Mouse (Mus musculus): ENCODE measurements around the gene Zfp248.
A peak's percentile ranks its signal among the peaks of the same experiment; 100 is the strongest.

Gene Zfp248

DNA sequence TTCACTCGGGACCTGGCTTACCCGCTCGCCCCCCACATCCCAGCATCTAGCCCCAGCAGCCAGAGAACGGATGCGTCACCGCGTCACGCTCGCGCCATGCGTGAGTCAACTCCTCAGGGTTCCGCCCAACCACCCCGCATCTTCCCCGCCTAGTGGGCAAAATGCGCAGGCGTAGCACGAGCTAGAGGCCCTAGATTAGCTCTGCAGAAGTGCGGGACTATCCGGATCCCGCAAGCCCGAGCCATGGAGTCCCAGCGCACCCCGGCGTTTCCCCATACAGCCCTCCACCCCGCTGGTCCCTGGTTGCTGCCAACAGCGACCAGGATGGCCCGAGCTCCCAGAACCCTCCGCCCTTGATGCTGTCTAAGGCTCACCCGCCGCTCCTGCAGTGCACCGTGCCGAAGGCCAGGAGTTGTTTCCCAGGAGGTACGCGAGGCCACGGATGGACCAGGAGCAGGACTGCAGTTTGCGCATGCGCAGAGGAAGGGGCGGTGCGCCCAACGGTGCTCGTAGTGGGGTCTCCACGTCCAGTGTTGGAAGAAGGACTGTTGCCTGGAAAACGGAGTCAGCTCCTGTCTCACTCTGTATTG is at the start of gene Zfp248:
TSS of gene Zfp248 (minus strand) at position 487 of the 590 bp plus-strand sequence.
- DNase-seq (ENCODE audit: low spot score in 2 of 2), result peak; percentile 73 to 78

GRCm38 (mm10) chr6:118499010-118499409 is 43.7 kb upstream of the Zfp248 start:
- no peak for DNase-seq (ENCODE audit: low spot score in 2 of 2)

- no peak for DNase-seq (ENCODE audit: low spot score in 2 of 2)
Measured at GRCm38 (mm10) chr6:118482125-118482524, 26.8 kb upstream of the Zfp248 start.

GRCm38 (mm10) chr6:118478957-118479708 is 23.8 kb upstream of the Zfp248 start, which contains the start of gene Zfp9:
Zfp9 (minus strand) TSS chr6:118479320.
- DNase-seq (ENCODE audit: low spot score in 2 of 2), result peak in 1 of 2 experiments; percentile 1

GRCm38 (mm10) chr6:118477875-118478785 is 22.8 kb upstream of the Zfp248 start:
- DNase-seq (ENCODE audit: low spot score in 2 of 2), result no peak

- DNase-seq (ENCODE audit: low spot score in 2 of 2), result no peak
Measured at GRCm38 (mm10) chr6:118462069-118462705, 6.9 kb upstream of the Zfp248 start.

- no peak for DNase-seq (ENCODE audit: low spot score in 2 of 2)
Measured at GRCm38 (mm10) chr6:118457726-118458125, 2.4 kb upstream of the Zfp248 start.

DNA sequence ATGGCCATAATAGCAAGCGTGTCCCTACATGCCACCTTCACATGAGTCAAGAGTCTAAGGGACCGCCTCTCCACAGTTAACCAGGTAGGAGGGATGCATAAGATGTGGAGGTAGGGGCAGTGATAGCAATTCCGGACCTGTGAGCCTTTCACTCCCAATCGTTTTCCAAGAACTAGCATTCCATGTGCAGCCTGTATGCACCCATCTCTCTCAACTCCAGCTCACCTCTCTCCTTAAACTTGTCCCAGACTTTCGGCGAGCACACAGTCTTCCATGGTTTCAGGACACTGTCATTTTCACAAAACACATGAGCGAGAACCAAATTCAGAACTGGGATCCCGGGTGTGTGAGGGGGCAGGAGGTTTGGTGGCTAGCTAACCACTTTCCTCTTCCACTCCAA is 876 bp downstream of the Zfp248 start:
- DNase-seq (ENCODE audit: low spot score in 2 of 2), result no peak

DNA sequence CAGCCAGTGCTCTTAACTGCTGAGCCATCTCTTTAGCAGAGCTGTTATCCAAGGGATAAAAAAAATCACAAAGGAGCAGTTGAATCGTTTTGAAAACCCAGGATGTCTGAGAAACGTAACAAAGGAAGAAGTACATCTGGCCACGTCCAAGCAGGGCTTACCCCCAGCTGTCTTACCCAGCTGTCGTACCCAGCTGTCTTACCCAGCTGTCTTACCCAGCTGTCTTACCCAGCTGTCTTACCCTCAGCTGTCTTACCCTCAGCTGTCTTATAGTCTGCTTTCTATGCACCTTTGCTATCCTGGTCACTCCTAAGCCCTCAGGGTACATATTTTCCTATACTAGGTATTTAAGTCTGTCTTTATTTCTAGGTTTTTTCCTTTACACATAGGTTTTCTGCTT is 23.8 kb downstream of the Zfp248 start:
- no peak for DNase-seq (ENCODE audit: low spot score in 2 of 2)

GRCm38 (mm10) chr6:118426666-118427065 is 28.7 kb downstream of the Zfp248 start:
- DNase-seq (ENCODE audit: low spot score in 2 of 2), result no peak

GRCm38 (mm10) chr6:118419050-118419920 is 36.0 kb downstream of the Zfp248 start, which contains the start of gene Bms1:
Bms1 (minus strand) TSS chr6:118419474.
- peak; percentile 92 to 93 for DNase-seq (ENCODE audit: low spot score in 2 of 2)

DNA sequence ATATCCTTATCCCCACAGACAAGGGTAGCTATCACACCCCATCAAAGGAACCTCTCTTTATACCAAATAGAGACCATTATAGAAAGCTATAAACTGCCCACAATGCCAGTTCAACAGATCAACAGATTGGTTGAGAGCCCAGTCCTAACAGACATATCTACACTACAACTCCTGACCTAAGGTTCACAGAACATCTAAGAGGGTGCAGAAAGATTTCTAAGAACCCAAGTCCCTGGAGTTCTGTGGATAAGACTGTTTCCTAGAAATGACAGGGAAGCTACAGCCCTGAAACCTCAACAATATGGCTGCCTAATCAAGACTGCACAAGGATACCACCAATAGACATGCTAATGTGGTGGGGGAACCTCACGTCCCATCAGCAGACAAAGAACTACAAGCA is 44.9 kb downstream of the Zfp248 start:
- DNase-seq (ENCODE audit: low spot score in 2 of 2), result no peak

GRCm38 (mm10) chr6:118408510-118408909 is 46.8 kb downstream of the Zfp248 start:
- DNase-seq (ENCODE audit: low spot score in 2 of 2), result no peak

DNA sequence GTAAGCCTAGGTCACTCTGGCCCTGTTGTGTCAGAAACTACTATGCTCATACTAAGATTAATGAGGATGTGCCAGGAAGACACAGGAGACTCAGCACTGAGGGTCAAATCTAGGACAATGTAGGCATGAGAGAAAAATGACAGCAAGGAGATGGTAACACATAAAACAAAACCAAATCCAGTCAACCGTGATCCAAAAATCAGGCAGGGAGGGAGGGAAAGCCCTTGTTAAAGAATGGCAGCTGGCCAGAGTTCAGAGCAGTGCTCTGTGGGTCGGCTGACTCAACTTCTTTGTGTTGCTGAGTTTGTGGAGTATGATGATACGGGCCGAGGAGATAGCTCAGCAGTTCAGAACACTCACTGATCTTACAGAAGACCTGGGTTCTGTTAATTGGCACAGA is 48.9 kb downstream of the Zfp248 start:
- DNase-seq (ENCODE audit: low spot score in 2 of 2), result no peak

DNA sequence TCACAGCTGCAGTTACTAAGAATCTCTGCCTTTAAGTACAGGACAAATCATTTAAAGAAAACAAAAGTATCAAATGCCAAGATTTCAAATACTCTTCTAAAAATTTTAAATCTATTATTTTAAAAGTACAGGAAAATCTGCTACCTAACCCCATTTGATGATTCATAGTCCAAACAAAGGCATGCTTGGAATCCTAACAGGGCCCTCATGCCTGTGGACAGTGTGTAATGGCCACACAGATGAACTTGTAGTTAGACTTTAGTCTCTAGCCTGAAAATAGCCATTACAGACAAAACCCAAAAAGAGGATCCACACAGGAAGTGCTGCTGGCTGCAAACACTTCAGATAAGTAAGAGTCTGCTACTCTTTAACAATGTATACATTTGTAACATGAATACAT is 64.6 kb downstream of the Zfp248 start:
- DNase-seq (ENCODE audit: low spot score in 2 of 2), result no peak

DNA sequence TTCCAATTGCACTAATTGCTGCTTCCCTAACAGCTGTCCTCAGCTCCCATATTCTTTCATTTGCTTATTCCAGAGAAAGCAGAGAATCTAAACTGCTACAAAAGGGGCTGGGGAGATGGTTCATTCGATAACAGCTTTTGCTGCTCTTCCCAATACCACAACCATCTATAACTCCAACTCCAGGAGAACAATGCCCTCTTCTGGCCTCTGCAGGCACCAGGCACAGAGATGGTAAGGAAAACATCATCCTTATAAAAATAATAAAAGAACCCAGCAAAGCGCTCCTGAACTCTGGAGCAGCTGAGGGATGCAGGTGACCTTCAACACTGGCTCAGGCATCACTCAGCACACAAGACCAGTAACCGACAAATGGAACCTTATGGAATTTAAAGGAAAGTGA is 69.4 kb downstream of the Zfp248 start:
- DNase-seq (ENCODE audit: low spot score in 2 of 2), result no peak

- DNase-seq (ENCODE audit: low spot score in 2 of 2), result no peak
Measured at GRCm38 (mm10) chr6:118381234-118381633, 74.1 kb downstream of the Zfp248 start.

DNA sequence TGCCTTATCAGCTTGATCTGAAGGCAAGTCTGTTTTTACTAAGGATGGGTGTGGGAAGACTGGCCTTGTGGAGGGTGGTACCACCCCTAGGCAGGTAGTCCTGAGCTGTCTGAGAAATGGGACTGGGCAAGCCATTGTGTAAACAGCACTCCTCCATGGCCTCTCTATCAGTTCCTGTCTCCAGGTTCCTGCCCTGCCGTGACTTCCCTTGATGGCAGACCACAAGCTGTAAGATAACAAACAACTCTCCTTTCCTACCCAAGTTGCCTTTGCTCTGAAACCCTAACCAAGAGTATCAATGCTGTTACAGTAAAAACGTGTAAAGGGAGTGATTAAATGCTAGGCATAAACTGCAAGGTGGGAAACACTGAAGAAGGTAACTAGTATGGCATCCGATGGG is 74.7 kb downstream of the Zfp248 start:
- no peak for DNase-seq (ENCODE audit: low spot score in 2 of 2)

DNA sequence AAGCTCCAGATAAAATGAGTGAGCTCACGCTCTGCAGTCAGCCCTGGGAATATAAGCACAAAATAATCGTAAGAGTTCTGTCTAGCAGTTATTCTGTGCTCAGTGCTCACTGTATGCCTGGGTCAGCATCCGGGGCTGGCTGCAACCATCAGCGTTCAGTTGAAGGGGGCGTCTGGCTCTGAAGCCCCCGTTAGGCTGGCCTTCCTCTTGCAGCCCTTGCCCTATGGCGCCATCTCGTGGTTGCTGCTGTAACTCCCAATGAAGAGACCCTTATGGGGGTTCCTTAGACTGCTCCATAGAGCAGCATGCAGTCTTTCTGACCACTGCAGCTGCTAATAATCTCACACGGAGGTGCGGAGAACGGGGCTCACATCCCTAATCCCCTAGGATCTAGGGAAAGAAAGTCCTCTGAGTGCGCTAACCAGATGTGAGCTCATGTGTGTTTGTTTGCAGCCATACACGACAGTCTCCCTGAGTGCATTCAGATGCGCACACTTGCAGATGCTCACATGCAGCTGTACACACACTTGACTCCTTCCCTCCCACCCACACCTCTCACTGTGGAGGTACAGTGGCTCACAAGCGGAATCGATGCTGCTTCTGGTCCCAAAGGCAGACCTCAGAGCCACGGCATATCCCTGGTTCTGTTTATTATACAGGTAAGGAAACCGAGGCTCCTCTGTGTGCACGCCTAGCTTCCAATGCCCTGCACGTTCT is 75.7 kb downstream of the Zfp248 start:
- peak; percentile 11 to 34 for DNase-seq (ENCODE audit: low spot score in 2 of 2)

DNA sequence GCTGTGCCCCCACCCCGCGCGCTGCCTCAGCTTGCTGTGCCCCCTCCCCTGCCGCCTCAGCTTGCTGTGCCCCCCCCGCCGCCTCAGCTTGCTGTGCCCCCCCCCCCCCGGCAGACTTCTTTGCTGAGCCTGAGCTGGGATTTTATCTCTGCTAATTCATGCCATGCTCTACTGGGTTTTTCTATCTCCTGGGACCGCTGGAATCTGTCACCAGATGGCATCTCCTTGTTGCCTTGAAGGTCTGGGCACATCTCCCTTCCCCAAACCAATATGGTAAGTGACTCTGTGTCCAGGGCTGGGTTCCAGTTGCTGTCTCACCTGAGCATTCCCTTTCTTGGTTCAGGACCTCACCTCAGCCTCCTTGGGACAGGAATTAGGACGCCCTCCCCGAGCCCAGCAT is 77.7 kb downstream of the Zfp248 start:
- no peak for DNase-seq (ENCODE audit: low spot score in 2 of 2)

Data from natural killer cell, adult 2 months (primary cell).